Mouse (Mus musculus): ENCODE results near the gene Fam167b.

Fam167b gene

DNA sequence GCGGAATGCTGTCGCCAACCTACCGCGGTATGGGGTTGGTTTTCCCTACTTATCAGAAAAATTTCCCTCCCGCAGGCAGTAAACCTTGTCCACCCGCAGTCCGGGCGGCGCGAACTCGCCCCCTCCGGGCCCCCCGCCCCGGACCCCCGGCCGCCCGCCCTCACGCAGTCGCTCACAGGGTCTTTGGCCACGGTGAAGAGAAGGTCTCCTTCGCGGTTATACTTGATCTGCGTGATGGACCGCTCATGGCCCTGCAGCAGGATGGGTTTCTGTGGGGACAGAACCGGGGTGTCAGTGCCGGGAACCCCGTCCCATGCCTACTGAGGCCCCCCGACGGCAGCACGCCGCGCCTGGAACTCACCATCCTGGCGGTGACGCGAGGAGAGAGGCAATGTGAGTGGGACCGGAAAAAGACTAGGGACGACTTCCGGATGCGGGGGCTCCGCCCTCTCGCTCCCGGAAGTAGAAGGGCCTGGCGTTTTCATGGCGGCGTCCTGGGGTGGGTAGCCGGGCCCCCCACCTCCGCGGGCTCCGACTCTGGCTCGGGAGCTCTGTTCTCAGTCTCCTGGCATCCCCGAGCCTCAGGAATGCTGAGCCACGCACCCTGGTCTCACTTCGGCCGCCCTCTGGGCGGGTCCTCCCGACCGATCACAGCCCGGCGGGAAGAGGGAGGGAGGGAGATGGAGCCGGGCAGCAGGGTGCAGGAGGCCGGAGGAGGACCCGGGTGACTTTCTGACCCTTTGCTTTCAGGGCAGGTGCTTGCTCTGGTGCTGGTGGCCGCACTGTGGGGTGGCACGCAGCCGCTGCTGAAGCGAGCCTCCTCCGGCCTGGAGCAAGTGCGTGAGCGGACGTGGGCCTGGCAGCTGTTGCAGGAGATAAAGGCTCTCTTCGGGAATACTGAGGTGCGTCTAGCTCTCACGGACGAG is 22.1 kb upstream of the Fam167b start, which contains the start of the genes Eif3i and Tmem234:
Gene Eif3i (minus strand): TSS at position 416 of the 926 bp plus-strand sequence.
Gene Tmem234 (plus strand): TSS at position 436 of the 926 bp plus-strand sequence.
- peak; percentile 85 for DNase-seq

DNA sequence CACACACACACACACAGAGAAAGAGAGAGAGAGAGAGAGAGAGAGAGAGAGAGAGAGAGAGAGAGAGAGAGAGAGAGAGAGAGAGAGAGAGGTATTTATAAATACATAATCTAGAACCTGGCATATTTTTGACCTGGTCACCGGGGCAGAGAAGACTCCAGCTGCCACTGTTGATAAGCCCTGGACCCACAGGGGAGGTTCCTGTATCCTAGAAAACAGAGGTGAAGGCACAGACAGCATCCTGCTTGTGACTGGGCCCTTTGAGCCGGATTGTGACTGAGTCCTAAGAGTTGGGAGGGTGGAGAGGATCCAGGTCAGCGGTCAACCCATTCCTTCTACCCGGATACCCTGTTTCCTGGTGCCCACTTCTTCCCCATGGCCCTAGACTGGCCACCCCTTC is 10.5 kb upstream of the Fam167b start:
- no peak for DNase-seq

DNA sequence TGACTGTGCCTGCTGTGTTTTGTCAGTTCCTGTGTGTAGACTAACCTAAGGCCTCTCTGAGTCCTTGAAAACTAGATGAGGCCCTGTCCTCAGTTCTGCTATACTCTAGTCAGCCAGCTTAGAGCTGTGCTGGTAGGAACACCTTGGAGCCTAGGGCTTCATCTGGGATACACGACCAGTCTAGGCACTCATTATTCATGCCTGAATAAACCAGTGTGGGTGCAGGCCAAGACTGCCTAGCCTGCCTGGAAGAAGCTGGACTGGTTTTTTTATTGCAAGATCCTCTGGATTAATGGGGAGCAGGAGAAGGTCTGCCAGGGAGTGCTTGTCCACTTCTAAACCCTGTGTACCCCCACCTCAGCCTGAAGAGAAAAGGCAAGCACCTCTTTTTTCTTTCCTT is 8.6 kb upstream of the Fam167b start:
- DNase-seq, result peak; percentile 29

DNA sequence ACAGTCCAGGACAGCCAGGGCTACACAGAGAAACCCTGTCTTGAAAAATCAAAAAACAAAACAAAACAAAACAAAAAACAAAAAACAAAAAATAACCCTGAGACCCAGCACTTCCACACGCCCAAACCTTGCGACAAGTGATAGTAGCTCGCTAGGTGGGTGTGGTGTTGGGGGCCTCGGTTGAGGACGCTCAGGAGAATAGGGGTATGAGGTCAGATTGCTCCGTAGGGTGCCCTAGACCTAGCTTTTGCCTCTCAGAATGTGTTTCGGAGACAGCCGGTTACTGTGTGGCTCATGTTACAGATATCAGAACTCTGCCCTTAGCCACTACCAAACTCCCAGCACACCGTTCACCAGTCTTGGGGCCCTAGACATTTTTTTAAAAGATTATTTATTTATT is 7.4 kb upstream of the Fam167b start:
- no peak for DNase-seq

DNA sequence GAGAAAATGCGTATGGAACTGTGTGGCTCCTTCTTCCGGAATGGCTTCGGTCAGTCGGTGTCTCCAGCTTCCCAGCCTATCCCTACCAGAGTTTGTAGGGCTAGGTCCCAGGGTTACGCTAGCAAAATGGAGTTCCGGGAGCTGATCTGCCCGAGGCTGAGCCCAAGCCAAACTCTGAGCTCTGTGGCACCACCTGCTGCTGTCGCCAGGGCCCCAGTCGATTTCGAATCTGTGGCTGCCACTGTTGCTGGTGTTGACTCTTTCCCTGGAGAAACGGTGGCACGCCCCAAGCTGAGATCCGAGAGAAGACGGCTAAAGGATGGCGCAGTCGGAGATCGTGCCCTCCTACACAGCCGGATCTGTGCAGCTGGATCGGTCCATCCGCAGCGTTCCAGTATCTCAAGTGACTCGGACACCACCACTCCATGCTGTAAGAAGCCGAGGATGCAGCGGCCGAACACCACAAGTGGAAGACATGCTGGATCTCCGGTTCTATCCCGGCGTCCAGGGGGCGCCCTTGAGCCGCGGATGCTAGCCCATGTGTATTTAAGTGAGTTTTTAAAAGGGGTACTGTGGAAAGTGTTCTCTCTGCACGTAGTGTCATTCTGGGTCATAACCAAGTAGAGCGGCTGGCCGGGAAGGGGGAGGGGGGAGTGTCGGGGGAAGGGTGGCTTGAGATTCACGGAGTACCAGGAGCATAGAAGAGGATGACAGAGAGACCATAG is 6.7 kb upstream of the Fam167b start:
- peak; percentile 95 for DNase-seq

DNA sequence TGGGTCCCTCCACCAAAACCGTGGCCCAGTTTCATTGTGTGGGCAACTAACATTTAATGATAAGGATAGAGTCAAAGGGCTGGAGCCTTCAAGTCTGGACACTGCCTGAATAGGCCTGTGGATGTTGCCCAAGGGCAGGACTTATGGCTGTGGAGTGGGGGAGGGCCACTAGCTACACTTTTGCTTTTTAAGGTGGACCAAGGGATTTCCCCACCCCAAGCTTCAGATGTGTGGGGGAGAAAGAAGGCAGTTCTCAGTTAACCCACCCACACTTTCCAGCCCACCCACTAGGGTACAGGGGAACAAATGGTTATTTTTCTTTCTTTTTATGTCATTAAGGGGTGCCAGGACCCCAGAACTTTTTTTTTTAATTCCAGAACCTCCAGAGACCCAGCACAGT is 6.0 kb upstream of the Fam167b start:
- no peak for DNase-seq

DNA sequence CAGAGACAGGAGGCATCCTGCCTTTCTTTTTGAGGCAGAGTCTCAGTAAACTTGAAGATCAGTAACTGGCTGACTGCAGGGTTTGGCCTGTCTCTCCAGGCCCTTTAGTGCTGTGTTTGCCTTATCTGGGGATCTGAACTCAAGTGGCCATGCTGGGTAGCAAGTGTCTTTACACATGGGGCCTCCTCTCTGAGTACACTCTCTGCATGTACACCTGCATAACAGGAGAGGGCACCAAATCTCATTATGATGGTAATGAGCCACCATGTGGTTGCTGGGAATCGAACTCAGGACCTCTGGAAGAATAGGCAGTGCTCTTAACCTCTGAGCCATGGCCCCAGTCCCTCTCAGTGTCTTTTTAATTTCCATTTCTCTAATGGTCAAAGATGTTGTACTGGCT is 3.9 kb upstream of the Fam167b start:
- no peak for DNase-seq

DNA sequence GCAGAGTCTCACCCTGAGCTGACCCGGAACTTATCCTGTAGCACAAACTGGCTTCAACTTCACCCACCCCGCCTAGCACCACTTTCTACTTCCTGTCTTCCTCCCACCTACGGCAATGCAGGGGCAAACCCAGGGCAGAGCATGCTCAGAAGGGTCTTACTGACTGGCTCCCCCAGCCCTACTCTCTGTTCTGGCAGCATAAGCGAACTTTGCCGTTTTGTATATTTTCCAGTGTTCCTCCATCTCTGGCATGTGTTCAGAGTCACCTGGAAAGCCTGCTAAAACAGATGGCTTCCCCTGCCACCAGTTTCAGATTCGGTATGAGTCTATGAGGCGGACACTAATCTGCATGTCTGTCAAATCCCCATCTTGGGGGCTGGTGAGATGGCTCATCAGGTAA is 2.0 kb upstream of the Fam167b start:
- no peak for DNase-seq

DNA sequence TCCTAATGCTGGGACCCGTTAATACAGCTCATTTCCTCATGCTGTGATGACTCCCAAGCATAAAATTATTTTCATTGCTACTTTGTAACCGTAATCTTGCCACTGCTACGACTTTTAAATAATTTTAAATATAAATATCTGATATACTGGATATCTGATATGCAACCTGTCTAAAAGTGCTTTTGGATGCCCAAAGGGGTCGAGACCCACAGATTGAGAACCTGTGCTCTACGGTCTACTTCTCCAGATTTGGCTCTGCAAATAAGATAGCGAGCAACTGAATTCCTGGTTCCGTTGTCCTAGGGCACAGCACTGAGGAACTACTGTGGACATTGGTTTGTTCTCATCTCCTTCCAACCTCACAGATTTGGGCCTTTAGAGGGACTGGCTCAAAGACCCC is 661 bp downstream of the Fam167b start:
- DNase-seq, result no peak

DNA sequence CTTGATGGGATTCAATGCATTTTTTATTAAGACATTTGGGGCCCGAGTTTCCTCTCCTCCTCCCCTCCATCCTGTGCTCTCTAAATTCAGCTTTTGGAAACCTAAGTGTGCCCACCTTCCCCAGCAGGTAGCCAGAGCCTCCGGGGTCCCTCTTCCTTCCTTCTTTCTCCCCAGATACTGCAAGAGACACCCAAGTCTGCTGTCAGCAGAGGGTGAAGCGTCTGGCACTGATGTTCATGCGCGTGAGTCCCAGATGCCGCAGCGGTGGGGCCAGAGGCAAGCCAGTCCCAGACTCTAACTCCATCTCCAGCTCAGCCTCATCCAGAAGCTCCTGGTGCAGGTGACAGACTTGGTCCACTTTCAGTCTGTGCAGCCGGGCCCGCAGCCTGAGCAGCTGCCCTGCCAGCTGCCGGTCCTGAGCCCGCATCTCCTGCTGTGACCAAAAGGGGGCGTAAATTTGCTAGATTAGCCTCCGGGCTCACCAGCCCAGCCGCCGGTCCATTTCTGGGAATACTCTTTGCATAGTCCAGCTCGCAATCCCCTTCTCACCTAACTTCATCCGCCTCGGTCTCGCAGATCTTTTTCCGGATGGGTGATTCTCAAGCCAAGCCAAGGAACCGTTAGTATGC is 1.4 kb downstream of the Fam167b start:
- peak; percentile 78 for DNase-seq

DNA sequence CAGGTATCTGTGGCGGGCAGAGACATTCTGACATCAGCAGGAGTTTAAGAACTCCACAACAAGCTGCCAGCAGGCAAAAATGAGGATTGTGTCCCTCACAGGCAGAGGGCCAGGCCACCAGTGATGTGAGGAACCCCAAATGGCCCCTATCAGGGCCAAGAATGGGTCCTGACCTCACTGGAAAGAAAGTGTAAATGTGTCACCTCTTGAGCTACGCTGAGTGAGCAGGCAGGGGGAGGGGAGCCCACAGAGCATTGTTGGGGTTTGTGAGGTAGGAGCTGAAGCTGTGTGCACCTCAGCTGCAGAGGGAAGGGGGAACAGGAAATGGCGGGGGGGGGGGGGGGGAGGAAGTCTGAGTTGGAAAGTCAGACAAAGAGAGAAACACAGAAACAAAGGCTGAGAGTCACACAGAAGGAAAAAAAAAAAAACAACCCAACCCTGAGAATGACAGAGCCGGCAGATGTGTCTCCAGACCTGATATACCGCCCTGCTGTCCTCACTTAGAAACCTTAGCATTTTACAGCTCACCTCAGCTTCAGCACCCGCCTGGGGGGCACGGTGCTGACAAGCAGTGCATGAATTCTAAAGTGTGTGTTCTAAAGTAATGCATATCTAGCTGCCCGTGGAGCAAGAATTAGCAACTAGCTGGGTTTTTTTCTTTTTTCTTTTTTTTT is 3.0 kb downstream of the Fam167b start:
- no peak for DNase-seq

DNA sequence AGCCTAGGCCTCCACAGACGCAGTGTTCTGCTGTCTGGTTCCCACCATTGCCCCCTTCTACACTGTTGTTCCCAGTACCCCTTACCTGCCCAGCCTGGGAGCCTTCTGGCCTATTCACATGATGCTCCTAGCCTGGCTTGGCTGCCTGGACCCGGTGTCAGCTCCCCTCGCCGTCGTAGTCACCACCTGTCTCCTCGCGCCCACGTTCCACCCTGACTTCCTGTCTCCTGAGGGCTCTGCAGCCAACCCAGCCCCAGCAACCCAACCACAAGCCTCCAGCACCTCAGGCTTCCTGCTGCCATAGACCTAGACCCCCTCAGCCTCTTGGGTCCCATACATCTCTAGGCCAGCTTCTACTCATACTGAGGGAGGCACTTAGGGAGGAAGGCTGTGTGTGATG is 4.9 kb downstream of the Fam167b start, which contains the start of gene Lck:
Gene Lck (minus strand): TSS at position 212 of the 400 bp plus-strand sequence.
- DNase-seq, result no peak

DNA sequence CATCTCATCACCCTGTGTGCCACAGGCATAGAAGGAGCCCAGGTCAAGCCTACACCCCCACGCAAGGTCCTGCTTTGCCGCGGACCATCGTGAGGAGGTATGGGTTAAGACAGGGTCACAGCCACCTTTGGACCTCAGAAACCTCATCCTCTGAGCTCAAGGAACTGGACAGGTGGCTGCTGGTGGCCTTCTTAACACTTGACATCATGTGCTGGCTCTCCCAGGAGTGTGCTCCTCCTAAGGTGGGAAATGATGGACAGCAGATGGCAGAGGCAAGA is 5.3 kb downstream of the Fam167b start:
- DNase-seq, result no peak

DNA sequence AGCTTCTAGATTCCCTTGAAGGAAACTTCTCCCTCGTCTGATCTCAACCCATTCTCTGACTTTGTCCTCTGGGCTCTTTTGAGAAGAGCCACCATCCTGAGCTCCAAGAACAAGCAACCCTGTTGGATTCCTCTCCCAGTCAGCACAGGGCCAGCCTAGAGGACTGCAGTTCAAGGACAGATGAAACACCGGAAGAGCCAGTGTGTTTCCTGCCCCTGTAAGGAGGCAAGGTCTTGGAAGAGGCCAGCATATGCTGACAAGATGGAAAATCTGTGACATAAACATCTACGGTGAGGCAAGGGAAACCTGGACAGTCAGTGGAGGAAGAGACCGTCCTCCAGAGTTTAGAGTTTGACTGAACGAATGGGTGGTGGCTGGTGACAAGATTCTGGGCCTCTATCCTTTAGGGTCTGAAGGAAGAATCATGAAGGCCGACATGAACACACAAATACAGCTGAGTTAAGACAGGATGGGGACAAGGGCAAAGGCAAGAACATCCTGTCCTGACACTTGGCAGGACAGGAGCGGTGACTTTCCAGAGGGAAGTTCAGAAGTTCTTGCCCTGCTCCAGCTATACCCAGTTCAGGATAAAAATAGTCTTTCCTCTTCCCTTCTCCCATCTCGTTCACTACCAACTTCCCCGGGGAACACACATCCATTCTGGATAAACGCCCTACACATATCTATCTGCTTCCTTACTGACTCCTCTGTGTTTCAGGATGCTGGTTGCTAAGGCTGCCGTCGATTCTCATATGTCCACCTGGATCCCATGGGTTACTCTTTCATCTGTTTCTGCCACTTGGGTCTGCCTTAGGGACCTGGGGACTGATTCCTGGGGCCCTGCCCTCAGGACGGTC is 5.9 kb downstream of the Fam167b start:
- peak; percentile 41 for DNase-seq

DNA sequence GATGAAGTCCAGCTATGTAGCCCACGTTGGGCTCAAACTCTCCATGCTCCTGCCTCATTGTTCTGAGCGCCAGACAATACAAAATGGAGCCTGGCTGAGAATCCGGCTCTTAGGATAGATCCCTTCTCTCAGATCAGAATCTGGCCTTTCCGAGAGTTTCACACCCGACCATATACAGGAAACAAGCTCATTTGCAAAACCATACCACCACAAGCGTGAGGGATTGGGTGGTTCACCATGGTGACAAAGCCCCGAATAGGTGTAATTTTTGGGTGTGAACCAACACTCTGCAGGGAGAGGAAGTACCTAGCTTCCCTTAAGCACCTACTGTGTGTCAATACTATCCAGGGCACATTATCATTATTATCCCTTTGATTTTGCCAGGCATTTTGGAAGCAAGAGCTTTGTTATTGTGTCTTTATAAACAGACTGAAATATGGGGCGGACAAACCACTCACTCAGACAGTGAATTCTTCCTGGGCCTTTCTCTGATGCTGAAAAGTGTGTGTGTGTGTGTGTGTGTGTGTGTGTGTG is 6.7 kb downstream of the Fam167b start:
- DNase-seq, result no peak

DNA sequence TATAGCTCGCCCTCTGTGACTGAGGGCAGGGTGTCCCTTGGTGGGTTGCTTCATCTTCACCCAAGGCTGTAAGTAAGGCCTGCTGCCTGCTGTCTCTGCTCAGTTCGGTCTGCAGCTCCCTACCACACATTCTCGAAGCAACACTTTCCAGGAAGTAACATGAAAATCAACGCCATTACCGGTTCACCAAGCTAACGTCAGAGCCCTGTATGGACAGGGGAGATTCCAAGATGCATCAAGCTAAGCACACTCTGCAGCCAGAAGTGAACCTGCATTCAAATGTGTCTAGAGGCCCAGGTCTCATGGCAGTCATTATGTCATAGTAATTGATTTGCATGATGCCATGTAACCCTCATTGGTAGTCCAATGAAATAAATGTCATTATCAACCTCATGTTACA is 8.3 kb downstream of the Fam167b start:
- no peak for DNase-seq

DNA sequence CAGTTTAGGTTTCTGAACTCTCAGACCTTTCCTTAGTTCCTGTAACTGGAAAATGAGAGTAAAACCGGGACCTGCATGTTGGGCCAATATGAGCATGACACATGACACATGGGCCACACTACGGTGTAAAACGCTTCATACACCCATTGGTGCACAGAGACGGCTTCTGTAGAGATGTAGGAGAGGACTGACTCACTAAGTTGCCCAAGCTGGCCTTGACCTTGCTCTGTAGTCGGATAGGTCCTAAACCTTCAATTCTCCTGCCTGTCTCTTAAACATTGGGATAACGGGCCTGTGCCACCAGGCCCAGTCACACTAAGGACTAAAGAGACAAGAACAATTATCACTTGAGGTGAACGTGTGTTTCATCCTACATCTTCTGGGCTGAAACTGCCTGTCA is 10.0 kb downstream of the Fam167b start:
- no peak for DNase-seq

DNA sequence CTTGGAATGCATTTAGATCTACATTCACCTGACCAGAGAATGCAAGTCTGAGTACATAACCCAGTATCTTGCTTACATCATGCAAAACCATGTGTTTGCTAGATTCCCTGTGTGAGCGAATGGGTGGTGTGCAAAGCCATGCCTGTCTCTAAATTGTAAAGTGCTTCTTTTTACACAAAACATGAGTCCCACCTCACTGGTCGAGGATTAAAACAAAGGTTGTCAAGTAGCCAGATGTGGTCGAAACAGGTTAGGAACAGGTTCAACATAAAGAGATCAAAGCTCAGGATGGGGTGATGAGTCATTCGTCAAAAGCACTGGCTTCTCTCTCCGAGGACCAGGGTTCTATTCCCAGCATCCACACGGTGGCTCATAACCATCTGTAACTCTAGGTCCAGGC is 13.2 kb downstream of the Fam167b start:
- DNase-seq, result no peak

DNA sequence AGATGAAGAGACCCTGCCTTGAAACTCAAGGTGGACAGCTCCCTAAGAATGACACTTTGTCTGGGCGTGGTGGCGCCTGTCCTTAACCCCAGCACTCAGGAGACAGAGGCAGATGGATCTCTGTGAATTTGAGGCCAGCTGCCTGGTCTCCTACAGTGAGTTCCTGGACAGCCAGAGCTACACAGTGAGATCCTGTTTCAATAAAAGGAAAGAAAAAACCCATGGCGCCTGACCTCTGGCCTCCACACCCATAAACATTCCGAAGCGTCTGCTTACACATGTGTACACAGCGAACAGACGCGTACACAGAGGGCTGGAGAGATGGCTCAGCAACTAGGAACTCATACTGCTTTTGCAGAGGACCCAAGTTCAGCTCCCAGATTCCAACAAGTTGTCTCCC is 14.6 kb downstream of the Fam167b start:
- no peak for DNase-seq

DNA sequence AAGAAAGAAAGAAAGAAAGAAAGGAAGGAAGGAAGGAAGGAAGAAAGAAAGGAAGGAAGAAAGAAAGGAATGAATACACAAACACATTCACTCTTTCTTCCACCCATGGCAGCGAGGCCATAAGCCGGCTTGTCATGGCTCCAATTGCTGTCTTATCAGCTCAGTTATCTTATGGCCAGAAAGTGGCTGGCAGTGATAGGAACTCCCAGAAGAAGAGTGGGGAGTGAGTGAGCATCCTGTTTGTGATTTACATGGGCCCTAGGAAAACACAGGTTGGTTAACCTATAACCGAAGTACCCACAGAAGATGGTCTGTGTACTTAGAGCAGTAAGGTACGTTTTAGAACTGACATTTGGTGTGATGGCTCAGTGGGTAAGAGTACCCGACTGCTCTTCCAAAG is 17.2 kb downstream of the Fam167b start:
- DNase-seq, result no peak

DNA sequence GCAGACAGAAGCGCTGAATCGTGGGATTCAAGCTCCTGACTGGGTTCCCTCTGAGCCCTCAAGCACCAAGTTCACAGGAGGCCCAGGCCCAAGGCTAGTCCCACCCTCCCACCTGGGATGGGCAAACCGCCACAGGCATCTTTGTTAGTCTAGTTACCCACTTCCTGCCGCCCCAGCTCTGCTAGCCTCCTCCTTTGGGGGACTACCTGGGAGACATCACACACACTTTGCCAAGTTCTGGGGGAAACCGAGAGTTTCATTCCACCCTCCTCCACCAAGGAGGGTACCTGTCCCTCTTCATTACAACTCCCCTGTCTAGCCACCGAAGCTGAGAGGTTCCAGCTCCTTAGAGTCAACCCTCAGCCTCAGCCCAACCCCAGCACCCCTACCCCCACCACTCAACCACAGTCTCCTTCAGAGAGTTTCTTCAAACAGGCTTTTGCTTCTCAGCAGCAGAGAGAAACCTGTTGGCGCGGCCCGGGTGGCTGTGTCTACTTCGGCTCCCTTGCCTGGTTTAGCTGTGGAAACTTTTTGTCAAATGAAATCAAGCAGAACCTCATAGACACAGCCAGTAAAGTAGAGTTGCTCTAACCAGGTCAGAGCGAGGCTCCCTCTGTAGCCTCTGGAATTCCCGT is 19.9 kb downstream of the Fam167b start:
- no peak for DNase-seq
